Mouse (Mus musculus) kidney, adult 11 months (tissue): ENCODE results near the gene Art4.

ENCODE experiments used
- DNase-seq: peaks from one replicate; pipeline ENCODE4 v3.0.0; 2022

Gene Art4

GRCm38 (mm10) chr6:136821086-136821485 lies 36.4 kb downstream of the Art4 start:
- no peak for DNase-seq

- DNase-seq = no peak
These were observed 37.2 kb downstream of the Art4 start for GRCm38 (mm10) chr6:136820381-136820780.

DNA sequence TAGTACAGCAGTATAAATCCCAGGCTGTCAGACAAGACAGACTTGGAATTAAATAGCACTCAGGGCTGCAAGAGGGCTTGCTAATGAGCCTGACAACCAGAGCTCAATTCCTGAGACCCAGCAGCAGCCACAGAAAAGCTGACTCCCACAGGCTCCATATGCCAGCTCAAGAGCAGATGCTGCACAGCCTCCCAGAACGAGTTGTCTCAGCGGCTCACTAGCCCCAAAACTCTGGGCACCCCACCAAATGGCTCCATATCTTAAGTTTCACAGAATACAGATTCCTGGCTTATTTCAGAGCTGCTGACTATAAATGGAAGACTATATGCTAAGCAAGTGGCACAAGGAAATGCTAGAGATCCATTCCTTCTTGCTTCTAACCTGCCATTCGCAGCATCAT lies 40.0 kb downstream of the Art4 start:
- DNase-seq = no peak

DNA sequence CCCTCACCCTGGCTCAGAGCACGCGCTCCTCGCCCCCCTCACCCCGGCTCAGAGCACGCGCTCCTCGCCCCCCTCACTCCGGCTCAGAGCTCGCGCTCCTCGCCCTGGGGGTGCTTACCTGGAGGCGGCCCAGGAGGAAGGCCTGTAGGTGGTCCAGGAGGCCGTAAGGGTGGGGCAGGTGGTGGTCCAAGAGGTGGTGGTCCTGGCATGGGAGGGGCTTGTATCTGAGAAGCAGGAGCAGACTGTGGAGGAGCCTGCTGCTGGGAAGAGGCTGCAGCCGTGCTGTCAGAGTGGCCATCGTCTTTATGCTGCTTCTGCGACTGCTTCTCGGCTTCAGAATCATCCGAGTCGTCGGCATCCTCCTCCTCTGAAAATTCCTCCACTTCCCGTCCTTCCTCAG lies 40.7 kb downstream of the Art4 start:
- DNase-seq = no peak

- no peak for DNase-seq
These were observed 42.2 kb downstream of the Art4 start for GRCm38 (mm10) chr6:136815381-136815780.

DNA sequence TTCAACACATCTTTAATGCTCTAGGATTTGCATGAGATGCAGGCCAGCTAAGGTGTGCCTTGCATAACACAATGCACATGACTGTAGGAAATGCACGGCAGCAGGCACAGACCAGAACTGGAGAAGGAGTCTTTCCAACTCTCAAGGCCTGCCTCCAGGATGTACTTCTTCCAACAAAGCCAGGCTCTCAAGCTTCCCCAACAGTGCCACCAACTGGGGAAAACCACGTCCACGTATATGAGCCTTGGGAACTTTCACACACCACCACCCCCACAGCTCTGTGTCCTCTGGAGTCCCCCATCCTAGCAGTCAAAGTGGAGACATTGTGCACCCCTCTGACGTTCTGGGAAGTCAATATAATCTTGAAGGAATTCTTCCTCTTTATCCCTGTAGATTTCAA lies 44.4 kb downstream of the Art4 start:
- no peak for DNase-seq

- DNase-seq = peak; percentile 63
These were observed 46.3 kb downstream of the Art4 start for GRCm38 (mm10) chr6:136811196-136811595.

- DNase-seq = no peak
These were observed 47.9 kb downstream of the Art4 start for GRCm38 (mm10) chr6:136809673-136810072.

- no peak for DNase-seq
These were observed 48.5 kb downstream of the Art4 start for GRCm38 (mm10) chr6:136809077-136809476.

DNA sequence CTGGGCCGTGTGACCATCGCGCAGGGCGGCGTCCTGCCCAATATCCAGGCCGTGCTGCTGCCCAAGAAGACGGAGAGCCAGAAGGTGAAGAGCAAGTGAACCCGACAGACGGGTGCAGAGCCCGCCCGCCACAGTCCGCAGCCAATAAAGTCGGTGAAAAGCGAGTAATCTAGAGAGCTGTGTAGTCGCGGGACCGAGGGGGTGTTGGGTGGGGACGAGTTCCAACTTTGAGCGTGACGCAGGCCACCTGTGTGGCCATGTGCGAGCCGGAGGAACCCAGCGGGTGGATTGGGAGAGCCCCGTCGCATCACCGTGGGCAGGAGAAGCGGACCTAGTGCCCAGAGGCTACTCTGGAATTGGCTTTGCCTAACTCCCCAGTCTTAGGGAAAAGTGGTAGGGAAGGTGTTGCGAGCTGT lies 48.9 kb downstream of the Art4 start:
- DNase-seq = no peak

DNA sequence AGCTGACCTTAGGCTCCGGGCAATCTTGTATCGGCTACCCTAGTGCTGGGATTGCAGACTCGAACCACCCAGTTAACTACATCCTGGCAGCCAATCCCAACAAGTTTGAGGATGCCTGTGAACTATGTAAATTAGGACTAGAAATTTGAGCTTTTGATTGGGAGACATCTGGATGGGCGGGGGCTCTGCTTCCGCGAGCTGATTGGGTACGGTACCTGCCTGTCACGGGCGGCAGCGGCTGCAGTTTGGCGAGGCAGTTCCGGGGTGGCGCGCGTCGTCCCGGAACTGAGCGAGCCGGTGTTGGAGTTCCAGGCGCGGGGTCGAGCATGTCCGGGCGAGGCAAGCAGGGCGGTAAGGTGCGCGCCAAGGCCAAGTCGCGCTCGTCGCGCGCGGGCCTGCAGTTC lies 49.5 kb downstream of the Art4 start, which contains the start of gene H2afj:
Gene H2afj (plus strand): TSS at position 231 of the 404 bp plus-strand sequence.
- peak; percentile 98 for DNase-seq

DNA sequence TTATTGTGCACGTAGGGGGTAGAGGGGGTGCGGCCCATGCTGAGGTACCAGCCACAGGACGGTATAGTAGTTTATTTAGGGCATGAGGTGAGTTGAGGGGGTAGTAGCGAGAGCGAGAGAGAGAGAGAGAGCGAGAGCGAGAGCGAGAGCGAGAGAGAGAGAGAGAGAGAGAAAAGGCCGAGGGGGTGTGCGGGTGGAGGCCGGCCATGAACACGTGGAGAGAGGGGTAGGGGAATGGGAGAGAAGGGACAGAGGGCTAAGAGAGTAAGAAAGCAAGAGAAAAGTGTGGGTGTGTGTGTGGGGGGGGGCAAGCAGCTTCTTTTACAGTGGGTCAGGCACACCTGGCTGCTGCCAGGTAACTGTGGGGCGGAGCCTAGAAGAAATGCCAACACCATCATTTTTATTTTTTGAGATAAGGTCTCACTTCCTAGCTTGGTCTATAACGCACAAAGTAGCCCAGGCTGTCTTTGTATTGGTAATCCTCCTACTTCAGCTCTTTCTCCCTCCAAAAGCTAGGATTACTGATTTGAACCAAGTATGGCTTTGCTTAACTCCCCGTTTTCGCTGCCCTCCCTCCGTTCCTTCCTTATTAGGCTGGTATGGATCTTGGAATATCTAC lies 50.0 kb downstream of the Art4 start:
- no peak for DNase-seq

- no peak for DNase-seq
These were observed 50.7 kb downstream of the Art4 start for GRCm38 (mm10) chr6:136806819-136807218.

- no peak for DNase-seq
These were observed 52.1 kb downstream of the Art4 start for GRCm38 (mm10) chr6:136805409-136805775.

DNA sequence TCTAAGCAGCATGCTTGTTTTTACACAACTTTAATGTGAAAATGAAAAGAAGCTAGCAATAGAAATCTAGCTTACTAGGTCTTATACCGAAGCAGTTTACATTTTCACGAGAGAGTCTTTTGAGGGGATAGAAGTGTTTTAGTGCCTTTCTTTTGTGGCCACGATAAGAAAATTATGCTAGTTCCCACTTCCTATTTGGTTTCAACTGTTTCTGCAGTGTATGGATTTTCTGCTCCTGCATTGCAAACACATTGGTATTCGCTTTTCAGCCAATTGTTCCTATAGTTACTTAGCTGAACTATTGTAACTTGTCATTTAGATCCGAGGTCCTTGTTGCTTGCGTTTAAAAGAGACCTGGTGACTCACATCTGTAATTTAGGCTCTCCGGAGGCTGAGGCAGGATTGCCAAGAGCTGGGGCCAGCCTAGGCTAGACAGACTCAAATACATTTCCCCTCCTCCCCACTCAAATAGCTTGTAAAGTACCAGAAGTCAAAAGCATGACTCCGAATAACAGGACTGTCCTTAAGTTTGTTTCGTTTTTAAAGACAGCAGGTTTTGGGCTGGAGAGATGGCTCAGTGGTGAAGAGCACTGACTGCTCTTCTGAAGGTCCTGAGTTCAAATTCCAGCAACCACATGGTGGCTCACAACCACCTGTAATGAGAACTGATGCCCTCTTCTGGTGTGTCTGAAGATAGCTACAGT lies 52.7 kb downstream of the Art4 start:
- no peak for DNase-seq

DNA sequence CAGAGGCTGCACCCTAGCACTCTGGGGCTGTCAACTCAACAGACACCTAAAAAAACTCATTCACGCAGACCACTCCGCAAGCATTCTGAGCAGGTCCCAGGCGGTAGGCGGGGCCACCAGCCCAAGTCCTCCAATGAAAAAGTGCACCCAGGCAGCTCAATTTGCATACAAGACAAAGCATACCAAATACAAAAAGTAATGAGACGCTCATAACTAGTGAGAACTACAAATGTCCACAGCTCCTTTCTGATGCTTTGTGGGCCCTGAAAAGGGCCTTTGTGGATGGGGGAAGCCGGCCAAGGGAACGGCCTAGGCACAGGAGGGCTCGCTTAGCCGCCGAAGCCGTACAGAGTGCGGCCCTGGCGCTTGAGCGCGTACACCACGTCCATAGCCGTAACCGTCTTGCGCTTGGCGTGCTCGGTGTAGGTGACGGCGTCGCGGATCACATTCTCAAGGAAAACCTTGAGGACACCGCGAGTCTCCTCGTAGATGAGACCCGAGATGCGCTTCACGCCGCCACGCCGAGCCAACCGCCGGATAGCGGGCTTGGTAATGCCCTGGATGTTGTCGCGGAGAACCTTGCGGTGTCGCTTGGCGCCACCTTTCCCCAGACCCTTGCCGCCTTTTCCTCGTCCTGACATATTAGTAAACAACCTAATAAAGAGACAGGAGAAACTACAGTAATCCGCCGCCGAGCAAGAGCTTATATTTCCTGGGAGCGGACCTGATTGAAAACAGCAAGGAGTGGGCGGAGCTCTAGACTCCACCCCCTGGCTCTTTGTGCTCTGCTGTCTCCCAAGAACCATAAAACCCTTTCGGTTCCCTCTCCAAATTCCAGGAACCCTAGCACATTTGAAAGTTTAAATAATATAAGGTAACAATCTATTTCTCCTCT lies 53.5 kb downstream of the Art4 start, which contains the start of gene Hist4h4:
Gene Hist4h4 (minus strand): TSS at position 677 of the 895 bp plus-strand sequence.
- DNase-seq = peak; percentile 93

GRCm38 (mm10) chr6:136803093-136803738 lies 54.3 kb downstream of the Art4 start:
- DNase-seq = no peak

DNA sequence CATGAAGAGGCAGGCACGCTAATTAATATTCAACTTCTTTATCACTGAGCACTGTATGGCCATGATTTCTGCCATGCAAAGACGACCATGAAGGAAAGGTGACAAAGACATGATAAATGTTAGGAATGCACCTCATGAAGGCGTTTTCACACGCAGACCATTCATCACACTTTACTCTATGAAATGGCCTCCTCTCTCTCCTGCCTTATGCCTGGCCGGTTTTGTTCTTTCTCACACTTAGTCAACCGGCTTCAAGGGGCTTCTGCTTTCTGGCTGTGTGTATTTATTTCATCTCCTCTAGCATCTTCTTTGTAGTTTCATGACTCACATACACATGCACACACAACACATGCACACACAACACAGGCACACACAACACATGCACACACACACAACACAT lies 56.3 kb downstream of the Art4 start:
- no peak for DNase-seq

GRCm38 (mm10) chr6:136800710-136801109 lies 56.8 kb downstream of the Art4 start:
- DNase-seq = no peak
